Mouse (Mus musculus) cerebellum, adult (tissue): ENCODE data around the gene Zfp618.

ENCODE experiments used
- ATAC-seq: cut with Nextera tagmentation; 2 replicates; pipeline ENCODE4 v1.9.2; 2017; ENCODE audit warnings: mild to moderate bottlenecking, moderate library complexity, mixed read lengths; ENCODE audit not compliant: insufficient number of reproducible peaks, low FRiP score, low TSS enrichment

Zfp618 gene

GRCm38 (mm10) chr4:63147268-63147667, 181.9 kb downstream of the Zfp618 start:
- no peak for ATAC-seq

GRCm38 (mm10) chr4:63151127-63151526, 185.8 kb downstream of the Zfp618 start:
- ATAC-seq = no peak

GRCm38 (mm10) chr4:63154028-63154427, 188.7 kb downstream of the Zfp618 start:
- no peak for ATAC-seq

GRCm38 (mm10) chr4:63154699-63155098, 189.3 kb downstream of the Zfp618 start, which contains the start of gene Ambp:
Ambp (minus strand) TSS chr4:63154799.
- no peak for ATAC-seq

- ATAC-seq = no peak
These were observed 190.2 kb downstream of the Zfp618 start for GRCm38 (mm10) chr4:63155596-63155995.

- ATAC-seq = no peak
These were observed 191.6 kb downstream of the Zfp618 start for GRCm38 (mm10) chr4:63156726-63157634.

GRCm38 (mm10) chr4:63158192-63158591, 192.8 kb downstream of the Zfp618 start:
- no peak for ATAC-seq

GRCm38 (mm10) chr4:63158961-63159592, 193.7 kb downstream of the Zfp618 start:
- ATAC-seq = peak; percentile 78

- ATAC-seq = no peak
These were observed 200.3 kb downstream of the Zfp618 start for GRCm38 (mm10) chr4:63165636-63166035.

- no peak for ATAC-seq
These were observed 200.9 kb downstream of the Zfp618 start for GRCm38 (mm10) chr4:63166323-63166722.

- no peak for ATAC-seq
These were observed 204.7 kb downstream of the Zfp618 start for GRCm38 (mm10) chr4:63170061-63170460.

GRCm38 (mm10) chr4:63171122-63171521, 205.7 kb downstream of the Zfp618 start:
- ATAC-seq = no peak

GRCm38 (mm10) chr4:63171969-63172685, 206.8 kb downstream of the Zfp618 start, which contains the start of gene Kif12:
Kif12 (minus strand) TSS chr4:63172131.
- ATAC-seq = no peak

- peak; percentile 80 for ATAC-seq
These were observed 216.2 kb downstream of the Zfp618 start for GRCm38 (mm10) chr4:63181556-63181955.

- ATAC-seq = no peak
These were observed 221.0 kb downstream of the Zfp618 start for GRCm38 (mm10) chr4:63186281-63186870.
